Mouse (Mus musculus): Measurements from ENCODE around the gene Cmtm4.

DNA sequence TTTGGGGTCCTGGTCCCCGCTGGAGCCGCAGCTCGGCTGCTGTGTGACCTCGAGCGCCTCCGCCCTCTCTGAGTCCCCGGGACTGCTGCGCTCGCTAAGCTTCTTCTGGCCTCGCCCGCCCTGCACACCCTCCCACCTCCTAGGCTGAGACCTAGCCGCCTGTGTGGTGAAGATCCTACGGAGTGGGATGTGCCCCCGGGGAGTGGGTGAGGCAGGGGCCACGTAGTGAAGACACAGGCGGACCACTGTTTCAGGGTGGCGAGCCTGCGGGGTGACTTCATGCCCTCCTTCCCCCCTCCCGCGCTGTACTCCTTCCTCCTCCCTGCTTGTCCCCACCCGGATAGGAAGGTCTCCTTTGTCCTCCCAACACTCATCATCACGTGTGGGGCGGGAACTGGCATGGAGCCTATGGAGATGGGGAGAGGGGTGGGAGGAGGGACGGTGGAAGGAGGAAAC lies 54.5 kb downstream of the Cmtm4 start:
- TF ChIP-seq CTCF (IDR thresholded peaks at IDR 0.05; ENCODE audit: extremely low read depth, insufficient read length, insufficient replicate concordance, low read depth, low read length) (no peak), POLR2A (IDR thresholded peaks at IDR 0.05; ENCODE audit: low read depth, low read length) (peak; percentile 37; the same call in 1 of the 2 replicates)
